Mouse (Mus musculus) liver, postnatal 0 days (tissue): Measurements from ENCODE around the gene Tiam1.

Experiments used
- CTCF ChIP-seq: sonication (generic); IDR thresholded peaks from 2 replicates; pipeline ENCODE4 v1.5.1; 2016; ENCODE audit warnings: antibody characterized with exemption, low read depth
- EP300 ChIP-seq: IDR thresholded peaks from 2 replicates; pipeline ENCODE4 v1.6.1; 2016; ENCODE audit warnings: antibody characterized with exemption, low read depth, mild to moderate bottlenecking

GRCm38 (mm10) chr16:90069197-90069596 is 74.4 kb downstream of the Tiam1 start:
- TF ChIP-seq EP300 (no peak), CTCF (no peak)
